Mouse (Mus musculus) lung, postnatal 36 days (tissue): ENCODE results near the gene Tmem98.

Experiments
- DNase-seq: peaks from one replicate; pipeline ENCODE4 v3.0.0; 2022; ENCODE audit warnings: mixed read lengths

Gene Tmem98

GRCm38 (mm10) chr11:80856827-80857226, 46.9 kb downstream of the Tmem98 start:
- no peak for DNase-seq

GRCm38 (mm10) chr11:80858065-80858464, 48.1 kb downstream of the Tmem98 start, which contains the start of gene Spaca3:
Gene Spaca3, plus strand, starts transcription at chr11:80858365.
- no peak for DNase-seq

GRCm38 (mm10) chr11:80862941-80863340, 53.0 kb downstream of the Tmem98 start:
- DNase-seq, result no peak

- DNase-seq, result no peak
Measured at GRCm38 (mm10) chr11:80868039-80868438, 58.1 kb downstream of the Tmem98 start.
